Comparison of ENCODE assay signal across 19 mouse cellular contexts in the genomic region with DNA sequence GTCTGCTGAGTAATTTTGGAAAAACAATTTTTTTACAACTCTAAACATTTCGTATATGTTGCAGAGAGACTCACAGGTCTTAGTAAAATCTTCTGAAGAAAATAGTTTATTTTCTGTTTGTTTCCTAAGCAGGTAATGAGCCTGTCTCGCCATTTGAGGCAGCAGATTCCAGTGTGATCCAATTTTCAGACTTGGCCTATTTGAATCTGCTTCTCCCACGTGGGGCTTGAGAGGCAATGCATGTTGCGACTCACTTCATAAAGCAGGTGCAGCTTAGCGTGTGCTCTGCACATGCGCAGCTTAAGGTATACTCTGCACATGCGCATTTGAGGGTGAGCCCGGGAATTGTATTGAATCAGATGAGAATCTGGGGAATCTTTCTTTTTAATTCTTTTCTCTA.
DNase-seq lines count a peak whose midpoint lies in the region; ATAC-seq and TF ChIP-seq lines count a peak whose summit lies in the region.
"Had no signal": no experiment of that assay in that cellular context is flagged by ENCODE, and none has a peak within 500 bp of the region (broad histone marks: within the 10 kb centered on the region; RNA-seq: fewer than 3 reads in every experiment).

No protein-coding gene starts in this region.

- ATAC-seq in hindbrain, embryonic 15.5 days (ENCODE audit: low FRiP score, low read depth), result 0 out of 2 replicates have a peak, but pooled peaks have one; percentile 61
- no peak for ATAC-seq in hindbrain, embryonic 14.5 days (ENCODE audit: low FRiP score)
- ATAC-seq in lung, embryonic 14.5 days (ENCODE audit: insufficient read depth), result no peak
- ATAC-seq in megakaryocyte-erythroid progenitor cell, adult 5-6 weeks (replicated peaks; ENCODE audit: low FRiP score, low TSS enrichment, poor library complexity, severe bottlenecking), result no peak
- no peak for ATAC-seq in liver, embryonic 12.5 days
- ATAC-seq: inflammation-experienced regulatory T-cells, adult 6 months had no signal

- no peak overlapping the region for H3K4me3 ChIP-seq in hindbrain, embryonic 15.5 days
- H3K4me3 ChIP-seq in hindbrain, embryonic 14.5 days (replicated peaks; ENCODE audit: low read length), result no peak overlapping the region
- no peak overlapping the region for H3K4me3 ChIP-seq in lung, embryonic 14.5 days (ENCODE audit: low read depth, low read length)
- no peak overlapping the region for H3K4me3 ChIP-seq in lung, adult 2 months (replicated peaks; ENCODE audit: extremely low read depth, low read depth, low read length)
- H3K4me3 ChIP-seq in liver, embryonic 12.5 days, result no peak overlapping the region
- H3K4me3 ChIP-seq: forebrain, embryonic 10.5 days; heart, adult 2 months; kidney, embryonic 15.5 days; limb, embryonic 10.5 days; liver, embryonic 13.5 days; midbrain, embryonic 12.5 days had no signal

- H3K4me1 ChIP-seq in hindbrain, embryonic 15.5 days (replicated peaks), result no peaks in the 10 kb centered on the region
- peaks cover 4% of the 10 kb centered on the region; the same call in 1 of the 2 replicates for H3K4me1 ChIP-seq in hindbrain, embryonic 14.5 days (replicated peaks; ENCODE audit: control insufficient read depth, insufficient read depth, low read length)
- no peaks in the 10 kb centered on the region for H3K4me1 ChIP-seq in lung, embryonic 14.5 days (ENCODE audit: insufficient read depth)
- H3K4me1 ChIP-seq in lung, adult 2 months (ENCODE audit: control insufficient read depth, insufficient read depth, low read length), result no peaks in the 10 kb centered on the region
- H3K4me1 ChIP-seq in liver, embryonic 12.5 days, result no peaks in the 10 kb centered on the region
- H3K4me1 ChIP-seq: forebrain, embryonic 10.5 days; kidney, embryonic 15.5 days; limb, embryonic 10.5 days; liver, embryonic 13.5 days; midbrain, embryonic 12.5 days had no signal

- no peak for TF ChIP-seq POLR2A in lung, adult 2 months (IDR thresholded peaks at IDR 0.05; ENCODE audit: borderline replicate concordance, extremely low read depth, low read depth, low read length)
- TF ChIP-seq POLR2A in brain, embryonic 14.5 days (IDR thresholded peaks at IDR 0.05; ENCODE audit: borderline replicate concordance, extremely low read depth, insufficient read depth, insufficient read length, poor library complexity, severe bottlenecking), result no peak

- no peak for DNase-seq in hindbrain, embryonic 14.5 days (ENCODE audit: low spot score)
- peak; percentile 10 for DNase-seq in lung, embryonic 14.5 days
- no peak for DNase-seq in lung, adult 2 months
- peak; percentile 63 for DNase-seq in brain, embryonic 14.5 days (ENCODE audit: low read depth)
- peak; percentile 10 to 19 for DNase-seq in right cerebral cortex, adult 2 months (ENCODE audit: low spot score in 2 of 2)
- DNase-seq: adrenal gland, postnatal 14 days; heart, adult 2 months; liver, embryonic 13.5 days; lung, postnatal 14 days; thymus, postnatal 4 days had no signal

- no peak overlapping the region for H3K9ac ChIP-seq in hindbrain, embryonic 15.5 days
- H3K9ac ChIP-seq in hindbrain, embryonic 14.5 days, result no peak overlapping the region
- H3K9ac ChIP-seq in lung, embryonic 14.5 days, result no peak overlapping the region
- no peak overlapping the region for H3K9ac ChIP-seq in liver, embryonic 12.5 days
- H3K9ac ChIP-seq: kidney, embryonic 15.5 days; liver, embryonic 13.5 days; midbrain, embryonic 12.5 days had no signal

- H3K27me3 ChIP-seq in hindbrain, embryonic 15.5 days, result no peaks in the 10 kb centered on the region
- no peaks in the 10 kb centered on the region for H3K27me3 ChIP-seq in hindbrain, embryonic 14.5 days (ENCODE audit: control insufficient read depth, insufficient read depth, low read length)
- H3K27me3 ChIP-seq in lung, embryonic 14.5 days (ENCODE audit: insufficient read depth, low read length), result no peaks in the 10 kb centered on the region
- no peaks in the 10 kb centered on the region for H3K27me3 ChIP-seq in liver, embryonic 12.5 days (replicated peaks)
- H3K27me3 ChIP-seq: kidney, embryonic 15.5 days; liver, embryonic 13.5 days; midbrain, embryonic 12.5 days had no signal

- 63% methylated on average over 8 of the region's 8 CpGs for WGBS in hindbrain, embryonic 15.5 days
- WGBS in hindbrain, embryonic 14.5 days, result 77% methylated on average over 8 of the region's 8 CpGs
- WGBS in lung, embryonic 14.5 days, result 79% methylated on average over 8 of the region's 8 CpGs
- 86% methylated on average over 8 of the region's 8 CpGs for WGBS in lung, adult 2 months
- 67% methylated on average over 8 of the region's 8 CpGs for WGBS in liver, embryonic 12.5 days (ENCODE audit: insufficient replicate concordance)

- no peak for TF ChIP-seq CTCF in lung, embryonic 14.5 days (IDR thresholded peaks at IDR 0.05; ENCODE audit: low read depth)
- no peak for TF ChIP-seq CTCF in lung, adult 2 months (IDR thresholded peaks at IDR 0.05; ENCODE audit: insufficient read depth, low read length)
- TF ChIP-seq CTCF in brain, embryonic 14.5 days (IDR thresholded peaks at IDR 0.05; ENCODE audit: borderline replicate concordance, extremely low read depth, insufficient read depth, insufficient read length), result peak; percentile 6; the same call in 1 of the 2 replicates

- H3K9me3 ChIP-seq in hindbrain, embryonic 15.5 days, result no peaks in the 10 kb centered on the region
- no peaks in the 10 kb centered on the region for H3K9me3 ChIP-seq in hindbrain, embryonic 14.5 days (ENCODE audit: control insufficient read depth, low read length)
- no peaks in the 10 kb centered on the region for H3K9me3 ChIP-seq in lung, embryonic 14.5 days (ENCODE audit: low read depth, low read length)
- no peaks in the 10 kb centered on the region for H3K9me3 ChIP-seq in liver, embryonic 12.5 days (replicated peaks)
- H3K9me3 ChIP-seq: forebrain, embryonic 10.5 days; kidney, embryonic 15.5 days; limb, embryonic 10.5 days; liver, embryonic 13.5 days; midbrain, embryonic 12.5 days had no signal

- H3K27ac ChIP-seq in hindbrain, embryonic 15.5 days (replicated peaks), result no peak overlapping the region
- H3K27ac ChIP-seq in hindbrain, embryonic 14.5 days, result no peak overlapping the region
- H3K27ac ChIP-seq in lung, embryonic 14.5 days (ENCODE audit: low read depth), result no peak overlapping the region
- no peak overlapping the region for H3K27ac ChIP-seq in liver, embryonic 12.5 days
- H3K27ac ChIP-seq: forebrain, embryonic 10.5 days; heart, adult 2 months; kidney, embryonic 15.5 days; limb, embryonic 10.5 days; liver, embryonic 13.5 days; midbrain, embryonic 12.5 days; stomach, postnatal 0 days had no signal

- no peaks in the 10 kb centered on the region for H3K36me3 ChIP-seq in hindbrain, embryonic 15.5 days
- no peaks in the 10 kb centered on the region for H3K36me3 ChIP-seq in hindbrain, embryonic 14.5 days (replicated peaks; ENCODE audit: control insufficient read depth, insufficient read depth)
- H3K36me3 ChIP-seq in lung, embryonic 14.5 days (ENCODE audit: insufficient read depth), result no peaks in the 10 kb centered on the region
- H3K36me3 ChIP-seq in liver, embryonic 12.5 days, result no peaks in the 10 kb centered on the region
- H3K36me3 ChIP-seq: forebrain, embryonic 10.5 days; kidney, embryonic 15.5 days; limb, embryonic 10.5 days; liver, embryonic 13.5 days; midbrain, embryonic 12.5 days had no signal

- H3K4me2 ChIP-seq in hindbrain, embryonic 15.5 days, result no peak overlapping the region
- H3K4me2 ChIP-seq in hindbrain, embryonic 14.5 days (replicated peaks), result no peak overlapping the region
- no peak overlapping the region for H3K4me2 ChIP-seq in lung, embryonic 14.5 days
- no peak overlapping the region for H3K4me2 ChIP-seq in liver, embryonic 12.5 days
- H3K4me2 ChIP-seq: kidney, embryonic 15.5 days; liver, embryonic 13.5 days; midbrain, embryonic 12.5 days had no signal

Comparison
In these comparisons a context has a peak if more than half of its experiments do, and no peak if none do; other contexts are left out.
1. DNase-seq: peak in lung, embryonic 14.5 days (single experiment), brain, embryonic 14.5 days (single experiment) and right cerebral cortex, adult 2 months (2 of 2); none in hindbrain, embryonic 14.5 days (single experiment) and lung, adult 2 months (single experiment).